Mouse (Mus musculus) spleen, postnatal 0 days (tissue): ENCODE measurements around the gene Triml2. TPM values are rescaled to one million over a fixed set of nuclear protein-coding genes. Genes with fewer than 3 reads are reported as not detected.

Experiments used
- polyA plus RNA-seq: library from polyadenylated mRNA; unstranded; fragments of >200 nt; fragmentation: Nextera tagmentation; extraction: Ambion mirVana; gene quantifications from 2 replicates; pipeline ENCODE4 v1.2.1, GENCODE M21; 2015

Gene Triml2
- polyA plus RNA-seq, result not detected in 2 replicates

DNA sequence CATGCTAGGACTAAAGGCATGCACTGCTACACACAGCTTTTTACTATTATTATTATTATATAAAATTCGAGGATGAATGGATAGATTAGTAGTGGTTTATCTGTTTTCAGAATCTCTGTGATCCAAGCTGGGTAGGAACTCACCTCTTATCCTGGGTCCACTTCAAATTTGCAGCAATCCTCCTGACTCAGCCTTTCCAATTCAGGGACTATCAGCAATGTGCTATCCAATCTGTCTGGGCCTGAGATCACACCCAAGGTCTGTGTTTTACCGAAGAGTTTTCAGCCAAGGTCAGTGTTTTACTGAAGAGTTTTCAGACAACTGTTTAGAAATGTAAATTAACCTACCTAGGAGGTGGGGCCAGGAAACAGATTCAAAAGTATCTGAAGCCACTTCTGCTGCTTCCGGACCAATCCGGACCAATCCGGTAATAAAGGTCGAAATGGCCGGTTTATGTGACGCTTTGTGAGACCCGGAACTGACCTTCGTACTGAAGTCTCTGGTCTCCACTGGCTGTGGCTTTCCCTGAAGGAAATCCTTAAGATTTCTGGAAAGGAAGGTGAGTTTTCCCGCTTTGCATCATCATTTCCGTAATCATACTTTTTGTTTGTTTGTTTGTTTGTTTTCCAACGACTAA, at the start of gene Triml2:
Triml2 (plus strand) TSS at position 488 of the 637 bp plus-strand sequence.

DNA sequence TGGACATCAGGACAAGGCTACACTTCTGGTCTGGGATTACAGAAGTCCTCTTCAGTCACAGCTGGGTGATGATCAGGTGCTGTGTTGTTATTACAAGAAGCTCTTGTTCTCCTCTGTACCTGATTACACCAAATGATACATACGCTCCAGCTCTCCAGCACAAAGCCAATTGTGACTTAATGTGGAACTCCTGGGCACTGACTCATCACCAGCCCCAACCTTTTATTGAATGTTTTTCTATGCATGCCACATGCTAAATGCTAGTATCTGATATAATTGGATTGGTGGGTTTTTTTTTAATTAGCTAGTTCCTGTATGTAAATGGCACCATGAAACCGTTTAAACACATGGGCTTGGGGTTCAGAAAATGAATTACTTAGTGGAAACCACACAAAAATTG, 39.0 kb upstream of the Triml2 start, which contains the start of gene Triml1:
Triml1 (minus strand) TSS at position 101 of the 400 bp plus-strand sequence.

Other genes starting within 250 kb of the Triml2 start
- not detected in 2 replicates for gene Triml1, start 39.1 kb upstream of the Triml2 start, polyA plus RNA-seq
- gene Zfp42, start 126.4 kb downstream of the Triml2 start, polyA plus RNA-seq, result not detected in 2 replicates